Mouse (Mus musculus) adrenal gland, adult 18-20 months (tissue): ENCODE measurements around the gene Xab2. TPM values are rescaled to one million over a fixed set of nuclear protein-coding genes. Genes with fewer than 3 reads are reported as not detected.

Experiments used
- DNase-seq, 2 experiments: peaks; one replicate each; pipeline ENCODE4 v3.0.0; 2021 to 2022; ENCODE audit warnings: low spot score in 2 of 2
- long read RNA-seq, 2 experiments: library from polyadenylated mRNA; stranded (forward); transcript quantifications; one replicate each; pipeline ENCODE4 v2.0.0; 2021
- total RNA-seq, 2 experiments: library from RNA; stranded (reverse); gene quantifications; 1 replicate in 1 of 2; 2 replicates in 1 of 2; pipeline ENCODE4 v1.2.3; 2021

The Xab2 gene
- total RNA-seq, result 10 to 100 TPM; 34.1 to 39.1 TPM
- long read RNA-seq, experiment 1, full-length matches to known transcripts, result 47 of 59 reads
- long read RNA-seq, experiment 1, partial matches to known transcripts, result 3 of 59 reads
- long read RNA-seq, experiment 1, other reads (novel, unspliced or antisense), result 9 of 59 reads
- long read RNA-seq, experiment 2, full-length matches to known transcripts, result 113 of 131 reads
- long read RNA-seq, experiment 2, partial matches to known transcripts, result 14 of 131 reads
- long read RNA-seq, experiment 2, other reads (novel, unspliced or antisense), result 4 of 131 reads

DNA sequence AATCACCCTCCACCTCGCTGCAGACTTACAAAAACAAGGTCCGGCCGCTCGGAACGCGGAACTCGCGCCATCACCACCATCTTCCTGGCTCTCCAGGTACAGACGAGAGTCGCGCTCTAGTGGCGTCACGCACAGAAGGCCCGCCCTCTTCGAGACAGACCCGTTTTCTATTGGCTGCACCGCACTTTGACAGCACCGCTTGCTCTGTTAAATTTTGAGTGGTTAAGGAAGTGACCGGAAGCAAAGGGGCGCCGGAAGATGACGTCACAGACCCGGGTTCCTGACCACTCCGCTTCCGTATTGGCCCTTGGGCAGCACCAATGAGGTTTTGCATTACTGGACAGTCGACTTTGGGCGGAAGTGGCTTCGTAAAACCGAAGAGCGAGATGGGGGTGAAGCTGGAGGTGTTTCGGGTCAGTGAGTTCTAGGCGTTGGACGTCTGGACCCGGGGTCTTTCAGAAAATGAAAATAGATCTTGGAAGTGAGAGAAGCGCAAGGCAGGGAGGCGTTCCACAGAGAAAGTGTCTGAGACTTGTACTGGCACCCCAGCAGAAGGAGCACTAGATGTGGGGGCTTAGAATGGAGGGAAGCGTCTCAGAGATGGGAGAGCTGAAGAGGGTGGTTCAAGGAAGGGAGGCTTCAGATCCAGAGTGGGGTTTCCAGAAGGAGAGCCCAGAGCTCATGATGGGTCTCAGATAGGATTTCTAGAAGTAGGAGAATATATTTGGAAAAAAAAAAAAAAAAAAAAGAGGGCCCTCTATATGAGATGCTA, at the start of gene Xab2, which contains the start of gene Pet100:
Xab2 (minus strand) TSS at position 118 of the 772 bp plus-strand sequence.
Pet100 (plus strand) TSS at position 350 of the 772 bp plus-strand sequence.
- peak; percentile 94 to 95 for DNase-seq

DNA sequence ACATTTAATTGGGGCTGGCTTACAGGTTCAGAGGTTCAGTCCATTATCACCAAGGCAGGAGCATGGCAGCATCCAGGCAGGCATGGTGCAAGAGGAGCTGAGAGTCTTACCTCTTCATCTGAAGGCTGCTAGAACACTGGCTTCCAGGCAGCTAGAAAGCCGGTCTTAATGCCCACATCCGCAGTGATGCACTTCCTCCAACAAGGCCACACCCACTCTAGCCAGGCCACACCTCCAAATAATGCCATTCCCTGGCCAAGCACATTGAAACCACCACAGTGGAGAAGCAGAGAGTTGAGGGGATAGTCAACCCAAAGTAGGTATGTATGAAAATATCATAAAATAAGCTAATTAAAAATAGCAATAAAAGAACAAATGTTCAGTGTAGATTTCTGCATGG, 49.3 kb upstream of the Xab2 start:
- no peak for DNase-seq

DNA sequence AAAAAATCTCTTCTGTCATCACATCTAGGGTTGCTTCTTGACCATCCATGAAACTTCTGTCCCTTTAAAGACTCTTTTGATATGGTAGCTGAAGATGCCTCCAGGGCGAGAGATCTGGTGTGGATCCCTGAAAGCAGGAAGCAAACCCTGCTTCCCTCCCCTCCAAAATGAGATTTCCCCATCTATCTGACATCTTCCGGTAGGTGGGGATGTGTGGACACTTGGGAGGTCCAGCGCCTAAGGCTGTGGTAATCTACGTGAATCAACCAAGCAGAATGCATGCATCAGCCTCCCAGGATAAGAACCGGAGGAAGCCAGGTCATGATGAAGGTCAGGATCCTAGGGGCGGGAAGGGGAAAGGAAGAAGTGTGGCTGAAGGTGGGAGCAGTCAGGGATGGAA, 44.4 kb upstream of the Xab2 start, which contains the start of gene Mcemp1:
Mcemp1 (plus strand) TSS at position 248 of the 400 bp plus-strand sequence.
- DNase-seq, result no peak

DNA sequence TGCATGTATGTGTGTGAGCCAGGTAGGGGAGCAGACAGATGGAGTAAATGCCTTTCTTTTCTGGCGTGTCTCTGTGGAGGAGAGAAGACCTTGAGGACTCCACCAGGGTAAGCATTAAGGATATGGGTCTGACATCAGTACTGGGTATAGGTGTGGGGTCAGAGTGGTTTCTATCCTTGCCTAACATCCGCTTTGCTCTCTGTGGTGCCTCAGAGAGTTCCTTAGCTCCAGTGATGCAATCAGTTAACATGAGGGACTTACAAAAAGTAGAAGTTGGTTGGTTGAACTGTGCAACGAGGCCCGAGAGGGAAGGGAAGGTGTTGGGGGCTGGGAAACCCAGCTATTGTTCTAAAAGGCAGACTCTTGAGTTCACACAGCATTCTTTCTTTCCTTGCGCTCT, 43.3 kb upstream of the Xab2 start:
- DNase-seq, result no peak

DNA sequence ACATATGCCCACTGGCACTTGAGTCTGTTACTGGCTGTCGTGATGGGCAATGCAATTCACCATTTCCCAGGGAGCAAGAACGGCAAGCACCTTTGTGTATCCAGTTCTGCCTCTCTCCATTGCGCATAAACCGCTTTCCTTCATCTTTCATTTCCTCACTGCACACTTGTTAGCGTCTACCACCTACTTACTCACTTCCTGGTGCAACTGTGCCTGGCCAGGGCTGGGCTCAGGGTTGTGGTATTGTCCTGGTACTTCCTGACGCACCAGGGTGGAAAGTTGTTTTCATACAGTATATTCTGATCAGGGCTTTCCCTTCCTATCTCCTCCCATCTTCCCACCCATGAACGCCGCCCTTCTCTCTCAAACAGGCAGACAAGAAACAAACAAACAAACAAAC, 39.8 kb upstream of the Xab2 start:
- DNase-seq, result no peak

DNA sequence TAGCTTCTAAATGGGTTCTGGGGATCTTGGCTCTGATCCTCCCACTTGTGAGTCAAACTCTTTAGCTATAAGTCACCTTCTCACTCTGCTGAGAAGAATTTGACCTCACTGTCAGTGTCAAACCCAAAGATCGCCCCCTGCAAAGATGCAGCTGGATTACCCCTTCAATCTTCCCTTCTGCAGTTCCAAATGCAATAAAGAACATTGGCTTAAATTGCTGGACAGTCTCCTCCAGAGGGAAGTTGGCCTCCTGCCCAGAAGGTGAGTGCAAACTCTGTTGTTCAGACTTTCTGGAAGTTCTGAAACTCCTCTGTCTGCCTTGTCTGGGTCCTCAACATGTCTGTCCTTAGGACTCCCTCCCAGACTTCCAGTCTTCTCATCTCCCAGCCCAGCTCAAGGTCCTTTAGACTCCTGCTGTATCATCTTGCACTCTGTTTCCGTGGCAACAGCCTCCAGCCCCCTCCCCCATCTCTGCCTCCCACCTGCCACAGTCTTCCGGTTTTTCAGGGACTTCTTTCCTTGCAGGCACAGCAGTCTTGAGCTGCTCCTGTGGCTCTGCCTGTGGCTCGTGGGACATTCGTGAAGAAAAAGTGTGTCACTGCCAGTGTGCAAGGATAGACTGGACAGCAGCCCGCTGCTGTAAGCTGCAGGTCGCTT, 35.7 kb upstream of the Xab2 start:
- no peak for DNase-seq

DNA sequence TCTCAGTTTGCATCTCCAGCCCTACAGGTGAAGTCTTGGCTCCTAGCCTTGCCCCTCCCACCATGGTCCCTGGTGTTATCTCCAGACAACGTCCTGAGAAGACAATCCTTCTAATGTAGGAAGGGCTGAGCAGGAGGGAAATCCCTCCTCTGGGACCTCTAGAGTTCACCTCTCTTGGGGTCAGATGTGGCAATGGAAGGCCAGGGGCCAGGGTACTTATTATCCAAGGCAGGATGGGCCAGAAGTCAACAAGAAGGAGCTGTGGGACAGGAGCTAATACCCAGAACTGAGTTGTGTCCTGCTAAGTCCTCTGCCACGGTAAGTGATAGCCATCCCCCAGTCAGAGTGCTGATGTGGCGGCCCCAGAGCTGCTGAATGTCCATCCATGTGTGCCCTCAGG, 34.4 kb upstream of the Xab2 start, which contains the start of gene Retn:
Retn (plus strand) TSS at position 245 of the 400 bp plus-strand sequence.
- no peak for DNase-seq

DNA sequence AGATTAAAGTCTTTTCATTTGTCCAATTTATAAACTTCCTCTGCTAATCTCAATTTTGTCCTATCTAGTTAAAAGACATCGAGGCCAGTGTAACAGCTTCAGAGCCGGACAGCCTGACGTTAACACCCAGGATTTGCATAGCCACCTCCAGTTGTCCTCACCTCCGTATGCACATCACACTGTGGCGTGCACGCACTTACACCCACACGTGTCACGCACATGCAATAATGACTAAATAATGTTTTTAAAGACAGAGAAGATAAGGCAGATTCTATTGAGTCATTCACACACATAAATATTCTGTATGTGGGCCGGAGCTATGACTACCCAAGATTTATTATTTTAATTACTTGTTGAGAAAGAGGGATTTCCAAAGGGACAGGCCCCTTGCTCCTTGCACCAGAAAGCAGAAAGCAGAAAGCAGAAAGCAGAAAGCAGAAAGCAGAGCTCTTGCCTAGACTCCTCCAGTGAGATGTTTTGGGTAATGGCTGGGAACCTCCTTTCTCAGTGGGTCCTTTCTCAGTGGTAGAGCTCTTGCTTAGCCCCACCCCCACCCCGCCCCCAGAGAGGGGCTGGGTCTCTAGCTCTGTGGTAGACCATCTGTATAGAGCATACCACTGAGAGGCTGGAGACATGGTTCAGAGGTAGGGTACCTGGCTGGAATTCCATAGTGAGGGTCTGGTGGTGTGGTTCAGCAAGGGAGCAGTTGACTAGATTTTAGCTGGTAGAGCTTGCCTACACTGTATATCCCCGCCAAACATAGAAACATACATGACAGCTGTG, 33.8 kb upstream of the Xab2 start:
- DNase-seq, result no peak

DNA sequence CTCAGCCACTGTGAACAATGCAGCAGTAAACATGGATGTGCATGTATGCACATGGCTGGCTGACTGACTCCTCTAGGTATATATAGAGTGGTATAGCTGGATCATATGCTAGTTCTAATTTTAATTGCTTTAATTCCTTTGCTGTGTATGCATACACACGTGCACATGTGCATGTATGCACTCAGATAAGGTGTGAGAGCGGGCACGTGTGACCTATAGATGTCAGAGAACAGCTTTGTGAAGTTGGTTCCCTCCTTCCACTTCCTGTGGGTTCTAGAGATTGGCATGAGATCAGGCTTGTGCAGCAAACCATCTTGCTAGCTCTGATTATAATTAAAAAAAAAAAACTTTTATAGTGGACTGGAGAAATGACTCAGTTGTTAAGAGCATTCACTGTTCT, 31.7 kb upstream of the Xab2 start:
- DNase-seq, result no peak

DNA sequence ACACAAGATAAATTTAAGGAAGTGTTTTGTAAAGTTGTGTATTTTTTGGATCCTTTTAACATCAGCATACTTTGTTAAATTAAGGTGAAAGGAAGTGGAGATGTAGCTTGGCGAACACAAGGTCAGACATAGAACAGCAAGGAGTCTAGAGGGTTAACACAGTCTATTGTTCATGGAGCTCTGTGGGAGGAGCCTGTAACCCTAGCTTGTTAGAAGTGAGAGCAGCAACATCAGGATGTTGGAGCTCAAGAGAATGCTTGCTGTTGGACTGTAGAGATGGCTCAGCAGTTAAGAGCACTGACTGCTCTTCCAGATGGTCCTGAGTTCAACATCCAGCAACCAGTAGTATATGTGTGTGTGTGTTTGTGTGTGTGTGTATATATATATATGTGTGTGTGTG, 27.9 kb upstream of the Xab2 start:
- no peak for DNase-seq

DNA sequence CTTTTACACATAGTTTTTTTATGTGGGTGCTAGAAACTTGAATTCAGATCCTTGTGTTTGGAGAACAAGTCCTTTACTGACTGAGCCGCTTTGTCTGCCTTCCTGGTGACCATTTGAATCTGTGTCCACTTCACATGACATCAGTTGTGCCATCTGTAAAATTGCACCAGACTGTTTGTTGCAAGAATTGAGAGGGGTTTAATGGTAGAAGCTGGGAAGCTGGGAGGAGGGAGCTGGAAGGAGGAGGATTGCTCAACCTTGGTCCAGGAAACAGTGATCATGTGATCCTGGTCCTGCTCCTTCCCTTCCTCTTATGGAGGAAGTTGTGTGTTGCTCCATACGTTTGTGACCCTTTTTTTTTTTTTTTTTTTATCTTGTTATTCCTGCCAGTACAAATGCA, 27.2 kb upstream of the Xab2 start:
- DNase-seq, result no peak

DNA sequence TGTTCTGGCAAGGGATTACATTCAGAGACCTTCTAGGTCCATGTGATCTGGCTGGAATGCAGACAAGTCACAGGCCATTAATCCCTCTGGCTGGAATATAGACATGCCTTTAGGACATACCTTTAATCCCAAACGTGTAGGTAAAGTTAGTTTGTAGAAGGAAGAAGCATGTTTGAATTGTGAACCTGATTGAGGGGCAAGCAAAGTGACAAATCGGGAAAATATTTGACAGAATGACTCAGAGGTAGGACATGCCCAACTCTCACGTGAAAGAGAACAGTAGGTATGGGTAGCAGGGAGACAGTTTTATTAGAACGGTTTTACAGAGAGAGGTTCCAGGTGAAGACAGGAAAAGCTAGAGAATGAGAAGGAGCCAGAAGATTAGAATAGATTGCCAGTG, 26.4 kb upstream of the Xab2 start:
- DNase-seq, result no peak

DNA sequence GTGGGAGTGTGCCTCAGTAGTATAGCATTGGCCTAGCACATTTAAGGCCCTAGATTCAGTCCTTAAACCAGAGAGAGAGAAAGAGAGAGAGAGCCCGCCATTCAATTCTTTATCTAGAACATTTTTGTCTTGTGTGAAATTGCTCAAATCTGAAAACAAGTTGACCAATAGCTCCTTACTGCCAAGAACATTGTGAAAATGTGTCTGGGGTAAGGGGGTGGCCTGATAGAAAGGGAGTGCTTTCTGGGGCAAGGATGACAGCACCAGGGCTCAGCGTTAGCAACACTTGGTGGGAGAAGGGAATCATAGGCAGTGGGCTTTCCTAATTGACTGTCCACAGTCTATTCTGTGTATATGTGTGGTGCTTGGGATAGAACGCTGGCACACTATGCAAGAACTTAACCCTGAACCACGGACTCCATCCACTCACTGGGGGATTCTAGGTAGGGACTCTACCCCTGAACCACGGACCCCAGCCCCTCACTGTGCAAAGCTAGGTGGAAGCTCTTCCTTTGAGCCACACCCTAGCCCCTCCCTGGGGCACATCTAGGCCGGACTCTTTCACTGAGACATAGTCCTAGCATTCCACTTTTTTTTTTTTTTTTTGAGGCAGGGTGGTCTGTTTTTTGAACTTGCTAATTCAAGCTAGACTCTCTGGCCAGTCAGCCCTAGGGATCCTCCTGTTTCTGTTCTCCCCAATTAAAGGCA, 25.9 kb upstream of the Xab2 start:
- no peak for DNase-seq

DNA sequence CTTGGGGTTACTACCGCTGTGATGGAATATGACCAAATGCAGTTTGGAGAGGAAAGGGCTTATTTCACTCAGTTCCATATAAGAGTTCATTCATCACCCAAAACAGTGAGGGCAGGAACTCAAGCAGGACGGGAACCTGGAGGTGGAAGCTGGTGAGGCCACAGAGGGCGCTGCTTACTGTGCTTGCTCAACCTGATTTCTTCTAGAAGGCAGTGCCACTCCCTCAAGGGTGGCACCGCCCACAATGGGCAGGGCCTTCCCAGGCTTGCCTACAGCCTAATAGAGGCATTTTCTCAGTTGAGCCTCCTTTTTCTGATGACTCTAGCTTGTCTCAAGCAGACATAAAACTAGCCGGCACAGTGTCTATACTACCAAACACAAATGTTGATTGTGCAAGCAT, 24.7 kb upstream of the Xab2 start:
- DNase-seq, result peak; percentile 24 to 42

DNA sequence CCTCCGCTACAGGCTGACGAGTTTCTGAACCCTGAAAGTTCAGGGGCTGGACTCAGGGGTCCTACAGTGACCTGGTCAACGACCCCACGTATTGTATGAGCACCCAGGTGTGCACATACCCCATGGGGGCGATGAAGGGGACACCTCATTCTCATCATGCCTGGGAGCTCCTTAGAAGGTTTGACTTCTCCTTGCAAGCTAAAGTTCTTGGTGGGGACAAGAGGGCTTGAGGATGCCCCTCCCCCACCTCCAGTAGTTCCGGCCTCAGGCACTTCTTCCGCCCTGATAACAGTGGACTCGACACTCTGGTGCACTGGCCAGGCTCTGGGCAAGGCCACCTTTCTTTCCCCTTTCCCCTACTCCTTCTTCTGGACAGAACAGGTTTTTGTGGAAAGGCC, 10.4 kb upstream of the Xab2 start:
- no peak for DNase-seq

DNA sequence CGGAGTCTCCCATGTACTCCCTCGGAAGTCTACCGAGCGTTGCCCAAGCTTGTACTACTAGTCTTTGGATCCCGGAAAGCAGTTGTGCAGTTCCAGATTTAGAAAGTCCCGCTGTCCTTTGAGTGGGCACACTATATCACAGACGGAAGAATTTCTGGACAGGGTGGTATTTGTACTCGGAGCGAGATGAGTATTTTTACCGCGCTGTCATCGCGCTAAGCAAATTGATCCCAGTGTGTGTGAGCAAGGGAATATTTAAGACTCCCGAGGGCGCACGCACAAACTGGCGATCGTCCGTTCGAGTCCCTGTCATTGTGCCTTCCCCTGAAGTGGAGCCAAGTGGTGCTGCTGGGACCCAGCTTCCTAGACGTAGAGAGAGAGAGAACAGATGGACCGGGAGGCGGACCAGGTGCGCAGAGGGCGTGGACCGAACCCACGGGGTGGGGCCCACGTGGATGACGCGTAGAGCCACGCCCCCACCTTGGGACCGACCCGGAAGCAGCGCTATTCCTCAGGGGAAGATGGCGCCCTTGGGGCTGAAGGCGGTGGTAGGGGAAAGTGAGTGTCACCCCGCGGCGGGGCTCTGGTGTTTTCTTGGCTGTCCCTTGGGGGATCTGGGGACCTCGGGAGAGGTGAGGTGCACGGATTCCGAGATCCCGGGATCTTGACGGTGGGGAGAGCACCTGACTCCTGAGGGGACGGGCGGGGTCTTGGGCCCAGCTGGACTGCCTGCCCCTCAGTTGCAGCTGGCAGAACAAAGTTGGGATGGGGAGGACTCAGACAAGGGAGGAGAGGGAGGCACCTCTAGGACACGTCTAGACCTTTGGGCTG, 9.7 kb upstream of the Xab2 start, which contains the start of gene Stxbp2:
Stxbp2 (plus strand) TSS at position 309 of the 831 bp plus-strand sequence.
- DNase-seq, result peak; percentile 69 to 70

DNA sequence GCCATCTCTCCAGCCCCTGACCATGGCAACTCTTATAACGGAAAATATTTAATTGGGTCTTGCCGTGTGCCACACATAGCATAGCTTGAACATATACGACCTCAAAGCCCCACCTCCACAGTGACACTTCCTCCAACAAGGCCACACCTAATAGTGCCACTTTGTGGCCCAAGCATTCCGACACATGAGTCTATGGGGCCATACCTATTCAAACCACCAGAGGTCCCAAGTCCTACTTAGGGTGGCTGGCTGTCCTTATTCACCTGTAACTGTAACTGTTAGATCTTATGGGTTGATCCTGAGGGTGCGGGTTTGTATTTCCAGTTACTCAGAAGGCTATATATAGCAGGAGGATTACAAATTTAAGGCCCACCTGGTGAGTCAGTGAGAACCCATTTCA, 6.9 kb upstream of the Xab2 start:
- no peak for DNase-seq

DNA sequence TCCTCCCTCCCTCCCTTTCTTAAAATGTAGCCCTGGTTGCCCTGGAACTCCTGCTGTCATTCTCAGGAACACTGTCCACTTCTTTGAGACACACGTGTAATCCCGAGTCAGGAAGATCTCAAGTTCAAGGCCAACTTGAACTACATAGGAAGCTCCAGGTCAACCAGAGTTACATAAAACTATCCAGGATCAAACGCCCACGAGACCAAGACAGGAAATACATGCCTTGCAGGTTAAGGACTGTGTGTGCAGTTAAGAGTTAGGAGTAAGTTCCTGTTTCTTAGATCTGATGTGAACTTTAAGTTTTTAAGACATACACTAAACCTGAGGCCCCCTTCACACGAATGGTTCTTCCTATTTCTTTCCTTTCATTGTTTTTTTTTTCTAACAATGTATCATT, 5.9 kb upstream of the Xab2 start:
- DNase-seq, result no peak

DNA sequence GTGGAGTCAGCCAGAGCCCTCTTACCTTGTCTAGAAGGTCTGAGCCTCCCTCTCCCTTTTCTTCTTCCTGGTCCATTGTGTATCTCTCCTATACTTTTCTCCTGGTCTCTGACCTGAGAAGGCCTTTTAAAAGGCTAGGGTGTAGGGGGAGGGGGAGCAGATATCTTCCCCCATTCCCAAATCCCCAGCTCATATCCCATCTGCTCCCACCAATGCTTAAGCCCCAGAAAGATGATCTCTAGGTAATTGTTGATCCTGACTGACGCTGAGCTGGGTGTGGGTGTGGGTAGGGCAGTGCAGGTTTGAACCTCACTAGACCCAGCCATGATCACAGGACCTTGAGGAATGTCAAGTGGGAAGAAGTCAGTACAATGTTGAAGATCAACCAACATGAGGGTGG, 4.3 kb upstream of the Xab2 start, which contains the start of gene Pcp2:
Pcp2 (minus strand) TSS at position 101 of the 400 bp plus-strand sequence.
- no peak for DNase-seq
